In the genomic region with DNA sequence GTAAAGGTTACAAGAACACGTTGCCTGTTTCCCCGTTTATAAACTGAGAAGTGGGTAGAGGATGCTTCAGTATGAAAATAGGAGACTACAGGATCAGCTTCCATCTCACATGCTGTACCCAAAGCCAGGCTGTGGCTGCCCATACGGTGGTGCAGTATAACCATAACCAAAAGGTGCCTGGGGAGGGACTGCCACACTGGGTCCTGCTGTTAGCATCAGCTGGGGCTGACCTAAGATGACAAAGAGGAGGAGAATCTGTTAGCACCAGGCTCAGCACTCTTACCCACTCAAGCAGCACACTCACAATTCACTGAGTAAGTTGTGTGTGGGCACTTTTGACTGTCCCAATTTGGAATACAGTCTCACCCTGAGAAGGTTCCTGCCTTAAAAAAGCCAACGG, we compare ENCODE assay signal across 21 mouse cellular contexts. TPM values are rescaled to one million over a fixed set of nuclear protein-coding genes. Genes with fewer than 3 reads are reported as not detected.
DNase-seq lines count a peak whose midpoint lies in the region; ATAC-seq and TF ChIP-seq lines count a peak whose summit lies in the region.
"Had no signal": no experiment of that assay in that cellular context is flagged by ENCODE, and none has a peak within 500 bp of the region (broad histone marks: within the 10 kb centered on the region; RNA-seq: fewer than 3 reads in every experiment).

No protein-coding gene starts in this region.

- H3K27me3 ChIP-seq in midbrain, embryonic 11.5 days (ENCODE audit: control insufficient read depth, insufficient read depth, low read length) = no peaks in the 10 kb centered on the region
- H3K27me3 ChIP-seq in midbrain, embryonic 16.5 days (ENCODE audit: control insufficient read depth, insufficient read depth, low read depth, low read length) = no peaks in the 10 kb centered on the region
- H3K27me3 ChIP-seq: CH12.LX, Patski had no signal

- no peak for TF ChIP-seq CTCF in embryonic fibroblast, embryonic 13.5 days (IDR thresholded peaks at IDR 0.05; ENCODE audit: borderline replicate concordance, insufficient read depth, low read length)

- H3K9me3 ChIP-seq in midbrain, embryonic 11.5 days (ENCODE audit: control insufficient read depth, low read length) = no peaks in the 10 kb centered on the region
- H3K9me3 ChIP-seq in midbrain, embryonic 16.5 days (replicated peaks; ENCODE audit: control insufficient read depth, low read length, poor library complexity, severe bottlenecking) = no peaks in the 10 kb centered on the region
- H3K9me3 ChIP-seq: G1E had no signal

- peaks cover 9% of the 10 kb centered on the region for H3K36me3 ChIP-seq in midbrain, embryonic 11.5 days (ENCODE audit: control insufficient read depth, insufficient read depth, low read length)
- H3K36me3 ChIP-seq in midbrain, embryonic 16.5 days (ENCODE audit: control insufficient read depth, insufficient read depth, low read length) = peaks cover 26% of the 10 kb centered on the region

- H3K4me2 ChIP-seq in midbrain, embryonic 11.5 days = no peak overlapping the region
- no peak overlapping the region for H3K4me2 ChIP-seq in midbrain, embryonic 16.5 days (ENCODE audit: low read length)

- no peak overlapping the region for H3K4me3 ChIP-seq in midbrain, embryonic 11.5 days (ENCODE audit: low read depth, low read length)
- H3K4me3 ChIP-seq in midbrain, embryonic 16.5 days (ENCODE audit: low read depth, low read length) = no peak overlapping the region
- H3K4me3 ChIP-seq in embryonic fibroblast, embryonic 13.5 days (ENCODE audit: insufficient read depth, low read length) = no peak overlapping the region

- TF ChIP-seq POLR2A in embryonic fibroblast, embryonic 13.5 days (IDR thresholded peaks at IDR 0.05; ENCODE audit: low read depth, low read length) = no peak

- 86% methylated on average over 4 of the region's 4 CpGs for WGBS in midbrain, embryonic 11.5 days
- 82% methylated on average over 4 of the region's 4 CpGs for WGBS in midbrain, embryonic 16.5 days

- no peak overlapping the region for H3K27ac ChIP-seq in midbrain, embryonic 11.5 days (ENCODE audit: low read depth, low read length)
- no peak overlapping the region for H3K27ac ChIP-seq in midbrain, embryonic 16.5 days (ENCODE audit: low read length)
- 0 out of 2 replicates have a peak overlapping the region, but pooled peaks have one; percentile 6 for H3K27ac ChIP-seq in embryonic fibroblast, embryonic 13.5 days (ENCODE audit: insufficient read depth, low read length)

- peak; percentile 61 for DNase-seq in heart, adult 11 months
- no peak for DNase-seq in heart, adult 8-10 months (ENCODE audit: low spot score)
- peak; percentile 62 for DNase-seq in midbrain, embryonic 11.5 days (ENCODE audit: low spot score, missing footprints)
- DNase-seq in frontal cortex, postnatal 14 days (ENCODE audit: low spot score in 2 of 2) = no peak
- DNase-seq: adrenal gland, adult 2 months; adrenal gland, adult 8-10 months; adrenal gland, postnatal 10 days; adrenal gland, postnatal 14 days; adrenal gland, postnatal 25 days; adrenal gland, postnatal 36 days; B cell, adult 2 months; cerebellum, adult 11 months; cerebellum, adult 11-12 months; cerebellum, adult 18-20 months had no signal

- no peak for ATAC-seq in midbrain, embryonic 11.5 days (ENCODE audit: low FRiP score)
- ATAC-seq in midbrain, embryonic 16.5 days = no peak
- ATAC-seq: activated CD4-positive, CD25-positive, alpha-beta regulatory T cell, adult 4 months; CD4-positive, CD25-positive, alpha-beta regulatory T cell, adult 4 months; Patski had no signal

- no peaks in the 10 kb centered on the region for H3K4me1 ChIP-seq in midbrain, embryonic 11.5 days (ENCODE audit: control insufficient read depth, insufficient read depth, low read length)
- H3K4me1 ChIP-seq in midbrain, embryonic 16.5 days (ENCODE audit: control insufficient read depth, insufficient read depth, low read length) = no peaks in the 10 kb centered on the region
- H3K4me1 ChIP-seq in embryonic fibroblast, embryonic 13.5 days (ENCODE audit: control insufficient read depth, insufficient read depth, low read length) = peaks cover 4% of the 10 kb centered on the region; the same call in 1 of the 2 replicates

- H3K9ac ChIP-seq in midbrain, embryonic 11.5 days (ENCODE audit: low read length) = no peak overlapping the region
- no peak overlapping the region for H3K9ac ChIP-seq in midbrain, embryonic 16.5 days (ENCODE audit: low read depth, low read length)

RNA-seq across cellular contexts. Expression of a gene that starts 11.7 kb away (rescaled TPM):
- total RNA-seq in heart, adult 8-10 months (2022) = 1 to 10 TPM; 6.6 to 7.3 (median 7.1) TPM
- 41.8 and 41.9 TPM in 2 replicates for polyA plus RNA-seq in midbrain, embryonic 11.5 days (2014; fragmentation: Nextera tagmentation; extraction: Ambion mirVana)
- 29.5 and 29.8 TPM in 2 replicates for polyA plus RNA-seq in midbrain, embryonic 16.5 days (2015; fragmentation: Nextera tagmentation; extraction: Ambion mirVana)
- polyA plus RNA-seq in embryonic fibroblast, embryonic 13.5 days (2011; ENCODE audit: insufficient read length, low read depth, missing spikeins) = 18.3 and 19.1 TPM in 2 replicates

RNA-seq across cellular contexts. Expression of a gene that starts 11.8 kb away (rescaled TPM):
- total RNA-seq in heart, adult 8-10 months (2022) = 10 to 100 TPM; 60.2 to 77.1 (median 64.7) TPM
- 93.7 and 103 TPM in 2 replicates for polyA plus RNA-seq in midbrain, embryonic 11.5 days (2014; fragmentation: Nextera tagmentation; extraction: Ambion mirVana)
- 104 and 128 TPM in 2 replicates for polyA plus RNA-seq in midbrain, embryonic 16.5 days (2015; fragmentation: Nextera tagmentation; extraction: Ambion mirVana)
- 525 and 577 TPM in 2 replicates for polyA plus RNA-seq in embryonic fibroblast, embryonic 13.5 days (2011; ENCODE audit: insufficient read length, low read depth, missing spikeins)

Comparison
In these comparisons a context has a peak if more than half of its experiments do, and no peak if none do; other contexts are left out.
1. DNase-seq: peak in heart, adult 11 months (single experiment) and midbrain, embryonic 11.5 days (single experiment); none in heart, adult 8-10 months (single experiment) and frontal cortex, postnatal 14 days (0 of 2).